Mouse (Mus musculus): ENCODE results near the gene Enox1.

Enox1 gene

DNA sequence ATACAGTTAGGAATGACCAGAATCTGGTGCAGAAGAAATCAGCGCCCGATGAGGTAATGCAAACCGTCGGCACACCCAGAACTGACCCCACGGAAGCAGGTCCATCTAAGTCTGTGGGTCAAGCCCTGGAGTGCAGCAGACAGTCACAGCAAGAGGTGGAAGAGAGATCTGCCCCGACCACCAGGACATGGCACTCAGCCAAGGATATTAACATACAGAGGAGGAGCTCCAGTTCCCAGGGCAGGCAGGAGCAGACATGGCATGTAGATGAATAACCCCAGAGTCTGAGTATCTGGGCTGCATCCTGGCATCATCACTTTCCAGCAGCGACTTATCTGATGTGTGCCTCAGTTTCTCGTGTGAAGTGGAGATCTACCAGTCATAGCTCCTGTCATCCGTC is 523.3 kb downstream of the Enox1 start:
- peak; percentile 27 for DNase-seq (ENCODE audit: low spot score)

DNA sequence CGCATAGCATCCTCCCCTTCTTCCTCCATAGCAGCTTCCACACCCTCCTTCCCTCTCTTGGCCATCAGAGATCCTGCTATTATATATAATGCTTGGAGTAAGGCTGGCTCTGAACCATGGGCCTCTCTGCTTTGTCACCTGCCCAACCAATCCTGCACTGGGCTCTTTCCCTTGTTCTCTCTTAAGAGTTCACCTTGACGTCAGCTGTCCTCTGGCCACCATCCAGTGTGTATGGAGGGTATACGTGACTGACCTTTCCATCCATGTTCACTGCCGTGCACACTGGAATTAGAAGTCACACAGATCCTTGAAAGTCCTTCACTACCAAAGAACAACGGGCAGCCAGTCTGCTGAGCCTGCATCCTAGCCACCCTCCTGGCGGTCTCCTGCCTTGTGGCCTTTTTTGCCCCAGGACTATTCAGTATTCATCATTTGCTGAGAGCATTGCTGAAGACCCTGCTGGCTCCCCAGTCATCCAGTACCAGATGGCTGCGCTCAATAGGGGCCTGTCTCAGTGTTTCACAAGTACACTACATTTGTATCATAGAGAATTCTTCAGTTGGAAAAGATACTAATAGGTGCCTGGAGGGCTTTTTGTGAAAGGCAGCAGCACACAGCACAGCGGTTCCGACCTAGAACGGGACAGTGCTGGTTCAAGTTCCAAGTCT is 526.5 kb downstream of the Enox1 start:
- DNase-seq (ENCODE audit: low spot score) = no peak

DNA sequence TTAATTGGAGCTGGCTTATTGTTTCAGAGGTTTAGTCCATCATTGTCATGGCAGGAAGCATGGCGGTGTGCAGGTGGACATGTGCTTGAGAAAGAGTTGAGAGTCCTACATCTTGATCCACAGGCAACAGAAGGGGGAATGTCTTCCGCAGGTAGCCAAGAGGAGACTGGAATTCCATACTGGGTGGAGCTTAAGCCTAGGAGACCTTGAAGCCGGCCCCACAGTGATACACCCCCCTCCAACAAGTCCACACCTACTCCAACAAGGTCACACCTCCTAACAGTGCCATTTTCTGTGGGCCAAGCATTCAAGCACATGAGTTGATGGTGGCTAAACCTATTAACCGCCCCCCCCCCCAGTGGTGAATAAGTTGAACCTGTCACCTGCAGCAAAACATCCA is 533.3 kb downstream of the Enox1 start:
- no peak for DNase-seq (ENCODE audit: low spot score)

- DNase-seq (ENCODE audit: low spot score) = no peak
Measured at GRCm38 (mm10) chr14:77705006-77705405, 548.4 kb downstream of the Enox1 start.

- no peak for DNase-seq (ENCODE audit: low spot score)
Measured at GRCm38 (mm10) chr14:77706511-77707246, 550.1 kb downstream of the Enox1 start.

DNA sequence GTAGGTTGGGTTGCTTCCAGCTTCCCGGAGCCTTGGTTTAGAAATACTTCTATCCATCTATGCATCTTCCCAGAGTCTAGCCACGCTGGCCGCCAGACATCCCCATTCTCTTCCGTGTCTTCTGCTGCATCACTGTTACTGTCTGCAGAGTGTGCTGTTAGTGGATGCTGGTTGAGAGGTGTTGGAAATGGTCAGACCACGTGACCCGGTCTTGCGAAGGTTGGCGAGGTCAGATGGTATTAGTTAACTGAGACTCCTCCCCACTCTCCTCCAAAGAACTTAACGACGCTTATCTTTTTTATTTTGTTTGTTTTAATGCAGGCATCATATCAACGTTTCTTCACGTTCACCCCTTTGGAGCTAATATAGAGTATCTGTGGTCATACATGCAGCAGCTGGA is 550.7 kb downstream of the Enox1 start:
- DNase-seq (ENCODE audit: low spot score) = no peak

DNA sequence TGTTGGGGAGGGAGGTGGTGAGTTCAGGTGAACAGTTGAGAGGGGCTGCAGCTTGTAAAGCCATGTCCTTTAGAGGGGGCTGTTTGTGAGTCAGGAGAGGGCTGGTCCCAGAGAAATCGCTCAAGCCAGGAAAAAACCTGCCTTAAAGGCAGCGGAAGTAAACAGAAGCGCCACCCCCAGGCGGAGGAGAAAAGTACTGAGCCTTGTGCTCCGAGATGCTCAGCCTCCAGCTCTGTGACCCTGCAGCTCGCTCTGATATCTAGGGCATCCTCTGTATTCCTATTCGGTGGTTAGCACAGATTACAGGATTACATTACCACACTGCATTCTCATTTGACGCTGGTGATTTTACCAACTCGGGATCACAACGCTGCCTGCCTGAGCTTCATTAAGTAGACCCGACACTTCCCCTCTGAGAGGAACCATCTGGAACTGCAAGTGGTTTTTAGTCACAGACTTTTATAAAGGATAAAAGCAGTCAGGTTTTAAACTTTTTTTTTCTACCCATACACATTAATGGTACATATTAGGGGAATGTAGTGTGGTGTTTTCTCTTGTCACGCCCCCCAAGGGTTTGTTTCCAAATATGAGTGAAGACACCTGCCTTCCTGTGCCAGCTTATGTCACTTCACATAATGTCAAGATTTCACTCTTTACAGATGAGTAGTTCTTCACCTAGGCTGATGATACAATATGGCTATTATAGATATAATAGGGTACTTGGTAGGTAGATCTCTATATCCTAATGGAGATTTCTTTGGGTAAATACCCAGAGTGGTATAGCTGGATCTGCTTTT is 552.0 kb downstream of the Enox1 start:
- DNase-seq (ENCODE audit: low spot score) = peak; percentile 42

GRCm38 (mm10) chr14:77714931-77715535 is 558.5 kb downstream of the Enox1 start:
- DNase-seq (ENCODE audit: low spot score) = no peak

DNA sequence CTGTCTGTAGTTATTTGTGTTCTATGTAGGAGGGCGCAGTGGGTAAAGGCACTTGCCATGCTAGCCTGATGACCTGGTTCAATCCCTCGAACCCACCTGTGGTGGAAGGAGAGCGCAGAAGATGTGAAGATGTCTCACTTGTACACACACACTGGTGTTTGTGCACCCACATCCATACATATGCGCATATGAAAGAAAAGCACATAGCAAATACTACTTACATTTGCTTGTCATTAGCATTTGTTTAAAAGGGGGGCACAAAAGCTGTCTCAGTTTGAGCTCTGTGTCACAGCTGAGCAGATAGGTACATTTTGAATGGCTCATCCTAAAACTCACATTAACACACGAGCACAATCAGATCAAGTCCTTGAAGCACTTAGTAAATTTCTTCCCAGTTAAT is 560.4 kb downstream of the Enox1 start:
- no peak for DNase-seq (ENCODE audit: low spot score)

DNA sequence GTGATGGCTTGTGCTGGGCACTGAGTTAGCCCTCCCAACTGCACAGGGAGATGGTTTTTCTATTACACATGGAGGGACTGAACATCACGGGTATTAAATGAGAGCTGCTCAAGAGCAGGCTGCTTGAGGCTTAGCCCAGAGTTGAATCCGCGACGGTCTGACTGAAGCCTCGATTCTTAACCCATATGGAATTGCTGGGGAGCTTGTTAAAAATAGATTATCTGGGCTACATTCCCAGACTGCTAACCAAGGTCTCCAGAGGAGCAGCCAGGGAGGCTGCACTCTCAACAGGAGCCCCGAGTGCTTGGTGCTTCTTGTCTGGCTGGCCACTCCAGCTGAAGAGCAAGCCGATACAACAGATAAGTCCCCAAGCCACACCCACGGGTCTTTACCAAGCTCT is 562.3 kb downstream of the Enox1 start:
- DNase-seq (ENCODE audit: low spot score) = no peak

- DNase-seq (ENCODE audit: low spot score) = no peak
Measured at GRCm38 (mm10) chr14:77738056-77738455, 581.5 kb downstream of the Enox1 start.

DNA sequence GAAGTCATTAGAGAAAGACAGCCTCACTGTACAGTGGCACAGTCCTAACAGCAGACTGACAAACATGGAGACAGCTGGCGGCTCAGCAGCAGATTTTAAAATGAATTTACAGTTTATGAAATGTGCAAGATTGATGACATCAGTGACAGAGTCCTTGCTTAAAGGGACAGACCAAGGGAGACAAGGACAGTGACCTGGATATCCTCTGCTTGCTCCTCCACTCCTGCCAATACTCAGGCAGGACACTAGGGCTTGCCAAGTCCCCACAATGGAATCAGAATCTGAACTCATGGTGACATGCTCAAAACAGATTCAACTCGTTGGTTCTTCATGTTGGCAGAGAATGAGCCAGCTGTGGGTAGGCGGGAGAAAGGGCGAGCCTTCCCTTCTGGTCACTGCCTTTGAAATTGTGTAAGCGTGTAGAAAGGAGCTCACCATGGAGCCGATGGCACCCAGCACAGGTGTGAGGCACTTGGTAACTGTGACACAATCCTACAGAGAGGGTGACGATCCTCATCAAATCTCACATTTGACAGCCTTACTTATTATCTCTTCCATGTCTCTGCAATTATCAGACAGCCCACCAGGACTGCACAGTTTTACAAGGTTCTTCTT is 582.3 kb downstream of the Enox1 start:
- DNase-seq (ENCODE audit: low spot score) = no peak

DNA sequence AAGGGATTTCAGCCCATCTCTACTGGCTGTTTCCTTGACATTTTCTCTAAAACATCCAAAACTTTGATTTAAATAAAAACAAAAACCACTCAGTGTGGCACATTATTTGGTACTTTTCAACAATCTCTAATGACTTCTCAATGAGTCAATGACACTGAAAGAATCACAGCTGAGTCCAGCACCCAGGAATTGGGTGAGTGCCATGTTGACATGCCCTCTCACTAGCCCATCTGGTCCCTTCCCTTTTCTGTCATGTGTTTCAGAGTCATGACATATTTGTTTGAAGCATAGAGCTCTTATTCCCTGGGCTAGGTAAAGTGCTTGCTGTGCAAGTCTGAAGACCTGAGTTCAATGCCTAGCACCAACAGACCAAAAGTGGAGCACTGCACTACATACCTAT is 582.8 kb downstream of the Enox1 start:
- DNase-seq (ENCODE audit: low spot score) = no peak

DNA sequence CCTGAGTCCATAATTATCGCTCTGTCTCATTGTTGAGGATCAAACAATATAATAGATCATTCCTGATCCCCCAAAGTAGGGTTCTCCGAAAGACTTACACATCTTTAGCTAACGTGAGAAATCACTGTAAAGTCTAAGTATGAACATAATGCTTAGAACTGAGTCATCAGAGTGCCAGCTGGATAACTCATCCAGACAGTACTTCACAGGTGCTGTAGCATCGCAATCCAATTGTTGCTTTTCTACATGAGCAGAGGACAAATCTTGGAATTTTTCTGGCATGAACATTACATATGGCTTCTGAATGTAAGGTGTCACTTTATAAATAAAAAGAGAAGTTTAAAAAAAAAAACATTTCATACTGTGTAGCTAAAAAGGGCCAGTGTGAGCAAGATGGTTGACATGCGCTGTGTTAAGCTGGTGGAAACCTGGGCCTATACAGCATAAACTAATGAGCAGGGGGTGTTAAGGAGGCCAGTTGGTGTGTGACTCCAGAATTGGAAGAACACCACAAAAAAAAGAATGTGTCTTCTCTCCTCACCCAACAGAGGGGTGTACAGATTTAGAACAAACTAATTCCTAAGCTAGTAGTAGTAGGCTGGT is 588.2 kb downstream of the Enox1 start:
- no peak for DNase-seq (ENCODE audit: low spot score)

GRCm38 (mm10) chr14:77748920-77749319 is 592.4 kb downstream of the Enox1 start:
- no peak for DNase-seq (ENCODE audit: low spot score)
